Mouse (Mus musculus) embryonic fibroblast, embryonic 13.5 days (primary cell): ENCODE data around the gene Gm3264. TPM values are rescaled to one million over a fixed set of nuclear protein-coding genes. Genes with fewer than 3 reads are reported as not detected.
A peak's percentile ranks its signal among the peaks of the same experiment; 100 is the strongest.
"Not testable (repeated sequence)": the region's sequence is repeated elsewhere in the genome, so short reads cannot be mapped to it uniquely, and the experiment has no call there.

Experiments used
- H3K27ac ChIP-seq: 2 replicates; pipeline ENCODE4 v1.5.1; 2012; ENCODE audit warnings: low read length, control low read depth, inconsistent platforms; ENCODE audit not compliant: insufficient read depth
- H3K4me1 ChIP-seq: 2 replicates; pipeline ENCODE4 v1.6.1; 2011; ENCODE audit warnings: low read length; ENCODE audit not compliant: control insufficient read depth, insufficient read depth
- H3K4me3 ChIP-seq: 2 replicates; pipeline ENCODE4 v1.5.1; 2011; ENCODE audit warnings: mild to moderate bottlenecking, control low read depth, low read length; ENCODE audit not compliant: insufficient read depth
- polyA plus RNA-seq: library from polyadenylated mRNA; stranded (reverse); fragments of >200 nt; gene quantifications from 2 replicates; pipeline ENCODE4 v1.2.4, GENCODE M21; 2011; ENCODE audit warnings: low read depth; ENCODE audit not compliant: missing spikeins, insufficient read length

Gm3264 gene
- not detected in 2 replicates for polyA plus RNA-seq

GRCm38 (mm10) chr14:4855299-4855980, at the start of gene Gm3264:
Gene Gm3264 (plus strand): TSS chr14:4855576.
- not testable (repeated sequence) for H3K27ac ChIP-seq, H3K4me1 ChIP-seq
- peak within 1 kb of the TSS; percentile 36 for H3K4me3 ChIP-seq

DNA sequence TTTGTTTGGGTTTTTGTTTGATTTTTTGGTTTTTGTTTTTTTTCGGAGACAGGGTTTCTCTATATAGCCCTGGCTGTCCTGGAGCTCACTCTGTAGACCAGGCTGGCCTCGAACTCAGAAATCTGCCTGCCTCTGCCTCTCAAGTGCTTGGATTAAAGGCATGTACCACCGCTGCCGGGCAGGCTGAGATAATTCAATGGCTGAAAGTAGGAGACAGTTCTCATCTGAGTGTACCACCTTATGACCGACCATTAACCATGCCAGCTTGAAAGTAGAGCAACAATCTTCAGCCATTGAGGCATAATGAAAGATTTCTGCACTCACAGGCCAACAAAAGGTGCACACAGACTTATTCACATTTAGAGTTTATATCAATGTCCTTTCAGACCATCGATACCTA, 49.0 kb upstream of the Gm3264 start:
- H3K4me3 ChIP-seq, H3K27ac ChIP-seq: not testable (repeated sequence)

DNA sequence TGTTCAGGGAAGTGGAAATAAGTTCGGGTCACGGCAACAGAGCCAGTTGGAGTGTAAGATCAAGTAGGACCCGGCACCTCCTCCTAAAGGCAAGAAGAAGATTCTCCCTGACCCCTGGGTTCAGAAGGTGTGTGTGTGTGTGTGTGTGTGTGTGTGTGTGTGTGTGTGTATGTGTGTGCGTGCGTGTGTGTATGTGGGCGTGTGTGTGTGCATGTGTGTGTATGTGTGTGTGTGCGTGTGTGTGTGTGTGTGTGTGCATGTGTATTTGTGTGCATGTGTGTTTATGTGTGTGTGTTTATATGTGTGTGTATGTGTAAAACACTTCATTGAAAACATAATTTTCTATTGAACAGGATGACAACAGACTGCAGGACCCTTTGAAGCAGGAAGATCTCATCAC, 33.4 kb upstream of the Gm3264 start:
- not testable (repeated sequence) for H3K4me3 ChIP-seq, H3K27ac ChIP-seq, H3K4me1 ChIP-seq

More for the DNA sequence above, 49.0 kb upstream of the Gm3264 start:
- H3K4me1 ChIP-seq: not testable (repeated sequence)

- not testable (repeated sequence) for H3K27ac ChIP-seq, H3K4me1 ChIP-seq, H3K4me3 ChIP-seq
These were observed 17.6 kb upstream of the Gm3264 start, which contains the start of gene Gm3269 for GRCm38 (mm10) chr14:4837806-4838205. Gene Gm3269 (plus strand): TSS chr14:4838106.

DNA sequence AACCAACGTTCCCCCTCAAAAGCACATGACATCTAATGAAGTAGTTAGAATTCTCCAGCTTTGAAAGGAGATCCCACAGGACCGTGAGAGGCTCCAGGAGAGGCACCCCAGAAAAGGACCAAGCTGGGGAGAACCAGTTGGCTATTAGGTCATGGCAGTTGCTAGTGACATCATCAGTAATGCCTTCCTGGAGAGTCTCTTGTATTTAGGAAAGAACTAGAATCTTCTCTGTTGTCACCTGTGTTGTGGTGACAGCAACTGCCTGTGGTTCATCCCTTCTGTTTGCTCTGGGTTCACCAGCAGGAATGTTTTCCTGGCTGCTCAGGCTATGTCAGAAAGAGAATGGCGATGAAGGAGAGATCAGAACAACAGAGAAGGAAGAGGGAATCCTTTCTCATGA, 36.7 kb downstream of the Gm3264 start, which contains the start of gene Gm3278:
Gene Gm3278, plus strand, starts transcription at position 301 of the 400 bp plus-strand sequence.
- not testable (repeated sequence) for H3K4me1 ChIP-seq, H3K4me3 ChIP-seq, H3K27ac ChIP-seq

Other genes with a start within 250 kb of the Gm3264 start
- gene Gm8159, start 223.2 kb upstream of the Gm3264 start, polyA plus RNA-seq: not detected in 2 replicates
- gene Gm3239, start 191.4 kb upstream of the Gm3264 start, polyA plus RNA-seq: not detected in 2 replicates
- gene Gm7876, start 146.3 kb upstream of the Gm3264 start, polyA plus RNA-seq: not detected in 2 replicates
- gene Gm3252, start 128.8 kb upstream of the Gm3264 start, polyA plus RNA-seq: not detected in 2 replicates
- gene Gm9602, start 79.2 kb upstream of the Gm3264 start, polyA plus RNA-seq: not detected in 2 replicates
- gene Gm3269, start 17.5 kb upstream of the Gm3264 start, polyA plus RNA-seq: not detected in 2 replicates
- gene Gm3278, start 36.8 kb downstream of the Gm3264 start, polyA plus RNA-seq: not detected in 2 replicates
- gene Gm8297, start 128.4 kb downstream of the Gm3264 start, polyA plus RNA-seq: not detected in 2 replicates
- gene Gm3298, start 160.3 kb downstream of the Gm3264 start, polyA plus RNA-seq: not detected in 2 replicates
- not detected in 2 replicates for gene 4930555G01Rik, start 195.1 kb downstream of the Gm3264 start, polyA plus RNA-seq
- gene Gm8281, start 215.5 kb downstream of the Gm3264 start, polyA plus RNA-seq: not detected in 2 replicates